Mouse (Mus musculus) lung, embryonic 15.5 days (tissue): ENCODE results near the gene D630039A03Rik. TPM values are rescaled to one million over a fixed set of nuclear protein-coding genes. Genes with fewer than 3 reads are reported as not detected.
"Not testable (repeated sequence)": the region's sequence is repeated elsewhere in the genome, so short reads cannot be mapped to it uniquely, and the experiment has no call there.

Experiments used
- ATAC-seq: fragments of 200-750 bp; cut with Nextera tagmentation; 2 replicates; pipeline ENCODE4 v1.8.0; 2017; ENCODE audit warnings: moderate number of reproducible peaks, borderline replicate concordance; ENCODE audit not compliant: low FRiP score, low TSS enrichment; ENCODE audit errors: extremely low read depth
- H3K27ac ChIP-seq: fragments of 300-500 bp; sonication (generic); 2 replicates; pipeline ENCODE4 v1.5.1; 2015; ENCODE audit warnings: moderate library complexity, mild to moderate bottlenecking, inconsistent platforms
- H3K27me3 ChIP-seq: fragments of 300-500 bp; sonication (generic); 2 replicates; pipeline ENCODE4 v1.6.1; 2015; ENCODE audit warnings: inconsistent platforms
- H3K36me3 ChIP-seq: fragments of 300-500 bp; sonication (generic); 2 replicates; pipeline ENCODE4 v1.6.1; 2015; ENCODE audit warnings: inconsistent platforms
- H3K4me1 ChIP-seq: fragments of 300-500 bp; sonication (generic); 2 replicates; pipeline ENCODE4 v1.6.1; 2015; ENCODE audit warnings: inconsistent platforms
- H3K4me2 ChIP-seq: fragments of 300-500 bp; sonication (generic); 2 replicates; pipeline ENCODE4 v1.6.1; 2015; ENCODE audit warnings: inconsistent platforms, mild to moderate bottlenecking, moderate library complexity
- H3K4me3 ChIP-seq: fragments of 300-500 bp; sonication (generic); 2 replicates; pipeline ENCODE4 v1.5.1; 2015; ENCODE audit warnings: mild to moderate bottlenecking, inconsistent platforms
- H3K9ac ChIP-seq: fragments of 300-500 bp; sonication (generic); 2 replicates; pipeline ENCODE4 v1.6.1; 2015; ENCODE audit warnings: inconsistent platforms
- H3K9me3 ChIP-seq: fragments of 300-500 bp; sonication (generic); 2 replicates; pipeline ENCODE4 v1.6.1; 2016; ENCODE audit warnings: inconsistent platforms
- WGBS: fragments of 180-500 bp; shearing (Covaris S2); methylation state at CpG from one replicate; pipeline ENCODE4 v1.1.7; 2015; 5-methylcytosine and 5-hydroxymethylcytosine counted together
- polyA plus RNA-seq: library from polyadenylated mRNA; unstranded; fragments of >200 nt; fragmentation: Nextera tagmentation; extraction: Ambion mirVana; gene quantifications from 2 replicates; pipeline ENCODE4 v1.2.1, GENCODE M21; 2015

Gene D630039A03Rik
- polyA plus RNA-seq, 1 experiment from 2014 or later: 2.7 TPM

GRCm38 (mm10) chr4:57902619-57903018 is 13.5 kb downstream of the D630039A03Rik start:
- 81% methylated on average over 5 of the region's 5 CpGs for WGBS
- Histone ChIP-seq H3K9ac (no peak overlapping the region), H3K27ac (no peak overlapping the region), H3K4me1 (peaks cover 10% of the 10 kb centered on the region), H3K4me2 (no peak overlapping the region), H3K36me3 (no peaks in the 10 kb centered on the region), H3K4me3 (no peak overlapping the region), H3K9me3 (no peaks in the 10 kb centered on the region), H3K27me3 (no peaks in the 10 kb centered on the region)
- no peak for ATAC-seq

GRCm38 (mm10) chr4:57901210-57901609 is 14.9 kb downstream of the D630039A03Rik start:
- H3K4me3 ChIP-seq: no peak overlapping the region
- H3K9ac ChIP-seq: no peak overlapping the region
- H3K27ac ChIP-seq: no peak overlapping the region
- peaks cover 10% of the 10 kb centered on the region for H3K4me1 ChIP-seq
- H3K9me3 ChIP-seq: no peaks in the 10 kb centered on the region
- 9% methylated on average over 4 of the region's 4 CpGs for whole genome bisulfite sequencing
- H3K27me3 ChIP-seq: no peaks in the 10 kb centered on the region
- H3K36me3 ChIP-seq: peaks cover 5% of the 10 kb centered on the region; the same call in 1 of the 2 replicates
- no peak for ATAC-seq
- no peak overlapping the region for H3K4me2 ChIP-seq

DNA sequence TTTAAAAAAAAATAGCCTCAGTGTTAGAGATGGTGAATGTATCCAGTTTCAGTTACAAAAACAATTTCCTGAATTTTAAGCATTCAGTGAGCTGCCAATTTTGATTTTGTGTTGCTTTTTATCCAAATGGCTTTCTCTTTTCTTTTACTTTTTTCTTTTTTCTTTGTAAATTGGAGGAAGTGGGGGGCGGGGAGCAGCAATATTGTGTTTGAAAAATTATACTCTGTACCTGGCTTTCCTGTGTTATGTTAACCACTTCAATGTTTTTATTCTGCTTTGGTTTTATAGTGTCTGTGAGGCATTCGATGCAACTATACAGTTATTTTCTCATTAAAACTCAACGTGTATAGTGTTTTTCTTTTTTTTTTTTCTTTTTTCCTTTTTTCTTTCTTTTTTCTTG is 19.5 kb downstream of the D630039A03Rik start:
- ATAC-seq: no peak
- 0 out of 2 replicates have a peak, but pooled peaks cover 4% of the 10 kb centered on the region for H3K4me1 ChIP-seq
- H3K9me3 ChIP-seq: no peaks in the 10 kb centered on the region
- H3K4me2 ChIP-seq: no peak overlapping the region
- peaks cover 12% of the 10 kb centered on the region for H3K36me3 ChIP-seq
- no peaks in the 10 kb centered on the region for H3K27me3 ChIP-seq
- no peak overlapping the region for H3K9ac ChIP-seq
- no peak overlapping the region for H3K27ac ChIP-seq
- no peak overlapping the region for H3K4me3 ChIP-seq
- WGBS: 89% methylated on average over 3 of the region's 3 CpGs

- H3K4me1 ChIP-seq: 0 out of 2 replicates have a peak, but pooled peaks cover 4% of the 10 kb centered on the region
- H3K27ac ChIP-seq: no peak overlapping the region
- no peak overlapping the region for H3K4me3 ChIP-seq
- no peak for ATAC-seq
- no peaks in the 10 kb centered on the region for H3K9me3 ChIP-seq
- WGBS: 51% methylated on average over 6 of the region's 6 CpGs
- no peak overlapping the region for H3K9ac ChIP-seq
- no peaks in the 10 kb centered on the region for H3K27me3 ChIP-seq
- H3K4me2 ChIP-seq: no peak overlapping the region
- peaks cover 12% of the 10 kb centered on the region for H3K36me3 ChIP-seq
Measured at GRCm38 (mm10) chr4:57895902-57896301, 20.2 kb downstream of the D630039A03Rik start.

DNA sequence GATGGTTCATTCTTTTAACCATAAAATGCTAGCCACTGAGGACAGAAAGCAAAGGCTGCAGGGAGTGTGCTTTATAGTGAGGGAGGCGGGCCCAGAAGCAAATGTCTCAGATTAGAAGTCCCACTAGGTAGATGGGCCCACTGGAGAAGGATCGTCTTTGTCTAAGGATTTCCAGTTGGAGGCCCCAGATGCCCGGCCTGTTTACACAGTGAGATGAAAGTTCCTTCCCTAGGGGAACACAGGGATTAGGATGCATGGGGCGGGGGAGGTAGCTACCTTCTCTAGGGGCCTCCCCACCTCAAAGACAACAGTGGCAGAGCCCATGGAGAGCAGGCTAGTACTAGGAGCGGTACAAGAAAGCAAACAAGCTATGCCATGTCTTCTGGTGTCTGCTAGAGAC is 21.0 kb downstream of the D630039A03Rik start:
- peaks cover 12% of the 10 kb centered on the region for H3K36me3 ChIP-seq
- no peaks in the 10 kb centered on the region for H3K27me3 ChIP-seq
- no peak overlapping the region for H3K4me3 ChIP-seq
- WGBS: 47% methylated on average over 5 of the region's 5 CpGs
- H3K27ac ChIP-seq: no peak overlapping the region
- no peak overlapping the region for H3K4me2 ChIP-seq
- ATAC-seq: no peak
- no peaks in the 10 kb centered on the region for H3K9me3 ChIP-seq
- H3K4me1 ChIP-seq: 0 out of 2 replicates have a peak, but pooled peaks cover 4% of the 10 kb centered on the region
- no peak overlapping the region for H3K9ac ChIP-seq

DNA sequence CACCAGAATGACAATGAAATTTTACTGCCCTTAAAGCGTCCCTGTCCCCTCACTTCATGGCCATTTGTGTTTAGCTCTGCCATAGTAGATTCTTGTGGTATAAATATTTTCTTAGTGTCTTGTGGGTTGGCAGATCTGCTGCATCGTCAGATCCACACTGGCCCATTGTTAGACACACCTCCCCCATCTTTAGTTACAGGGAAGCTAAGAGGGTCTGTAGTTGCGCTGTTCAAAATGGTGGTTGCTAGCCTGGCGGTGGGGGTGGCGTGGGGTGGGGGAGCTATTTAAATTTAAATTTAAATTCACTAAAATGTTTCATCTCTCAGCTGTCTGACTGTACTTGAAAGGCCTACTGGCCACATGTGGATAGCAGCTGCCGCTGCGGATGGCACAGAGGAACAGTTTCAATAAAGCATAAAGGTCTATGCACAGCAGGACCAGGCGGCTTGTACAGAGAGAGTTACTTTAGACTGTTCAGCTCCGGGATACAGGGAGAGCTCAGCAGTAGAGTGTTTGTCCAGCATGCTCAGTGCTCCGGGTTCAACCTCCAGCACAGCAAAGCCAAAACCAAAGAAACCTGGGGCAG is 24.0 kb downstream of the D630039A03Rik start:
- Histone ChIP-seq H3K27me3 (no peaks in the 10 kb centered on the region), H3K4me1 (0 out of 2 replicates have a peak, but pooled peaks cover 4% of the 10 kb centered on the region), H3K9ac (no peak overlapping the region), H3K4me3 (no peak overlapping the region), H3K4me2 (no peak overlapping the region), H3K9me3 (no peaks in the 10 kb centered on the region), H3K36me3 (peaks cover 9% of the 10 kb centered on the region), H3K27ac (no peak overlapping the region)
- no peak for ATAC-seq
- 84% methylated on average over 10 of the region's 10 CpGs for WGBS

DNA sequence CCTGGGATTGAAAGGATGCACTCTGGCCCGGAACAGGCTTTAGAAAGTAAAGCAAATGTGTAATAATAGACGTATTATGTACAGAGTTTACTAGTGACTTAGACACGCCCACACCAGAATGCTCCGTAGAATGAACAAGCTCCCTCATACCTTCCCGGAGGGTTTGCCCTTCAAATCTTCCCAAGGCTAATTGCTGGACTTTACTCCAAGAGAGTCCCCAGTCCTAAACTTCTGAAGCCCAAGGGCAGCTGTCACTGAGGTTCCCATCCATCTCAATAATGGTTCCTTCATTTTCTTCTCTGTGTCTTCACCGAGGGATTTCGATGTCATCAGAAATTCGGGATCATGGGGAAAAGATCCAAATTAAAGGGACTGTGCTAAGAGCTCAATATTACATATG is 26.3 kb downstream of the D630039A03Rik start:
- Histone ChIP-seq H3K4me2 (no peak overlapping the region), H3K9ac (no peak overlapping the region), H3K9me3 (no peaks in the 10 kb centered on the region), H3K4me3 (no peak overlapping the region), H3K27me3 (no peaks in the 10 kb centered on the region), H3K27ac (no peak overlapping the region), H3K4me1 (peaks cover 16% of the 10 kb centered on the region), H3K36me3 (peaks cover 7% of the 10 kb centered on the region; the same call in 1 of the 2 replicates)
- WGBS: 85% methylated on average over 8 of the region's 8 CpGs
- no peak for ATAC-seq

DNA sequence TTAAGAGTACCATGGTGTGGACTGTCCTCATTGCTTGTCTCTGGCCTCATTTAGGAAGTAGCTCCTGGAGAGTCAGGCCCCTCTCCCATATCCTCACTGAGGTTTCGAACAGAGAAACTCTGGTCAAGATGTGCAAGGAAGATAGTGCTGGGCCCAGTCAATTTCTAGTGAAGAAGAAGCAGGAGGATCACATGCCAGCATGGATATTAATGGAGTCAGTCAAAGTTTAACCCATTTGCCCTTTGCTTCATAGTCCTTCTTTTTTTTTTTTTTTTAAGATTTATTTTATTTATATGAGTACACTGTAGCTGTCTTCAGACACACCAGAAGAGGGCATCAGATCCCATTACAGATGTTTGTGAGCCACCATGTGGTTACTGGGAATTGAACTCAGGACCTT is 27.1 kb downstream of the D630039A03Rik start:
- not testable (repeated sequence) for H3K27ac ChIP-seq, H3K4me3 ChIP-seq, ATAC-seq, H3K4me2 ChIP-seq, H3K36me3 ChIP-seq, H3K27me3 ChIP-seq, H3K9ac ChIP-seq, H3K9me3 ChIP-seq
- WGBS: 86% methylated on average over 1 of the region's 1 CpGs
- H3K4me1 ChIP-seq: peaks cover 23% of the 10 kb centered on the region

GRCm38 (mm10) chr4:57888246-57888645 is 27.9 kb downstream of the D630039A03Rik start:
- no peak overlapping the region for H3K9ac ChIP-seq
- H3K27me3 ChIP-seq: no peaks in the 10 kb centered on the region
- H3K27ac ChIP-seq: no peak overlapping the region
- peaks cover 5% of the 10 kb centered on the region; the same call in 1 of the 2 replicates for H3K36me3 ChIP-seq
- peaks cover 30% of the 10 kb centered on the region for H3K4me1 ChIP-seq
- H3K9me3 ChIP-seq: no peaks in the 10 kb centered on the region
- no peak for ATAC-seq
- H3K4me2 ChIP-seq: no peak overlapping the region
- no peak overlapping the region for H3K4me3 ChIP-seq
- WGBS: 89% methylated on average over 2 of the region's 2 CpGs

DNA sequence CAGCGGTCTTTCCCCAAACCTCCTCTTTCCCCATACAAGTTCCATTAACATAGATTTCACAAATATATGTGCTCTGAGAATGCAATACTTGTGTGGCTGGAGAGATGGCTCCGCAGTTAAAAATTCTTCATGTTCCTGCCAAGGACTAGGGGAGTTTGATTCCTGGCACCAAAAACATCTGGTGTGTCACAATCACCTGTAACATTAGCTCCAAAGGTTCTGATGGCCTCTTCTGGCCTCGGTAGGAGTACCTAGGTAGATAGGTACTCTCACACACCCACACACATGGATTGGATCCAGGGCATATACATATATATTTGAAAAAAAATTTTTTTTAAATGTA is 29.2 kb downstream of the D630039A03Rik start:
- ATAC-seq: no peak
- Histone ChIP-seq H3K4me2 (no peak overlapping the region), H3K36me3 (no peaks in the 10 kb centered on the region), H3K9ac (no peak overlapping the region), H3K9me3 (no peaks in the 10 kb centered on the region), H3K27me3 (no peaks in the 10 kb centered on the region), H3K4me3 (no peak overlapping the region), H3K4me1 (peaks cover 33% of the 10 kb centered on the region), H3K27ac (no peak overlapping the region)
- WGBS: 92% methylated on average over 3 of the region's 3 CpGs

GRCm38 (mm10) chr4:57886066-57886887 is 29.8 kb downstream of the D630039A03Rik start:
- no peak overlapping the region for H3K4me2 ChIP-seq
- 44% methylated on average over 11 of the region's 11 CpGs for WGBS
- H3K27me3 ChIP-seq: no peaks in the 10 kb centered on the region
- no peak for ATAC-seq
- no peak overlapping the region for H3K27ac ChIP-seq
- H3K9me3 ChIP-seq: no peaks in the 10 kb centered on the region
- no peak overlapping the region for H3K4me3 ChIP-seq
- no peaks in the 10 kb centered on the region for H3K36me3 ChIP-seq
- H3K4me1 ChIP-seq: peaks cover 33% of the 10 kb centered on the region
- no peak overlapping the region for H3K9ac ChIP-seq

DNA sequence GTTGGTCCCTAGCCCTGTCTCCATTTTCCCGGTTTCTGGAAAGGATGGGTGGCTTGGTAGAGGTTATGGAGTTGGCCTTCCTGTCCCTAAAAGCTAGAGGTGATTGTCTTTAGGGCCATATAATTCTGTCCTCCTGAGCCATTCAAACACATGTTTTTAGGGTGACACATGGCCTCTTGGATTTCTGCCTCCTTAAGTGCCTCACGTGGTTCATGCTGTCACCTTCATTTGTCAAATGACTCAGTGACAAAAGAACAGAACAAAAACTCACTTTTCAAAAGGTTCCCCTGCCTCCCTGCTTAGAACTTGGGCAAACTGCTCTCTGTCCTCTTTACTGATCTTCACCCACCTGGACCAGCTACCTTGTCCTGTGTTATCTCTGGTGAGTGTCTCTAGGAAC is 30.9 kb downstream of the D630039A03Rik start:
- Histone ChIP-seq H3K4me2 (no peak overlapping the region), H3K36me3 (no peaks in the 10 kb centered on the region), H3K4me3 (no peak overlapping the region), H3K27ac (no peak overlapping the region), H3K9me3 (no peaks in the 10 kb centered on the region), H3K9ac (no peak overlapping the region), H3K4me1 (peaks cover 34% of the 10 kb centered on the region), H3K27me3 (no peaks in the 10 kb centered on the region)
- ATAC-seq: no peak
- 59% methylated on average over 2 of the region's 2 CpGs for WGBS
